Mouse (Mus musculus) liver, adult 2 months (tissue): ENCODE measurements around the gene Zbtb7a.

Experiments used
- CTCF ChIP-seq: fragments of 200-500 bp; IDR thresholded peaks from 2 replicates; pipeline ENCODE4 v1.5.1; 2011; ENCODE audit warnings: low read depth, low read length, control low read depth
- POLR2A ChIP-seq: fragments of 200-500 bp; IDR thresholded peaks from 2 replicates; pipeline ENCODE4 v1.6.1; 2011; ENCODE audit warnings: low read length, control low read depth; ENCODE audit not compliant: insufficient read depth; ENCODE audit errors: extremely low read depth

- no peak for TF ChIP-seq CTCF
- TF ChIP-seq POLR2A = no peak
Measured at GRCm38 (mm10) chr10:81120650-81121049, 14.4 kb upstream of the Zbtb7a start.
